Mouse (Mus musculus): ENCODE results near the gene Vmn2r21. TPM values are rescaled to one million over a fixed set of nuclear protein-coding genes. Genes with fewer than 3 reads are reported as not detected.

The Vmn2r21 gene
- polyA plus RNA-seq, 1 experiment from 2014 or later: not detected

Other genes with a start within 250 kb of the Vmn2r21 start
- gene Clec4e, start 243.5 kb downstream of the Vmn2r21 start, polyA plus RNA-seq (2014; fragmentation: Nextera tagmentation; extraction: Ambion mirVana): 0.10 TPM in 1 of 2 replicates, not detected in the other
- gene Vmn2r19, start 225.1 kb downstream of the Vmn2r21 start, polyA plus RNA-seq (2014; fragmentation: Nextera tagmentation; extraction: Ambion mirVana): not detected in 2 replicates
- gene Vmn2r20, start 115.3 kb downstream of the Vmn2r21 start, polyA plus RNA-seq (2014; fragmentation: Nextera tagmentation; extraction: Ambion mirVana): not detected in 2 replicates
- not detected in 2 replicates for gene Vmn2r22, start 117.3 kb upstream of the Vmn2r21 start, polyA plus RNA-seq (2014; fragmentation: Nextera tagmentation; extraction: Ambion mirVana)
- not detected in 2 replicates for gene Vmn2r23, start 169.3 kb upstream of the Vmn2r21 start, polyA plus RNA-seq (2014; fragmentation: Nextera tagmentation; extraction: Ambion mirVana)
- not detected in 2 replicates for gene Vmn2r24, start 245.5 kb upstream of the Vmn2r21 start, polyA plus RNA-seq (2014; fragmentation: Nextera tagmentation; extraction: Ambion mirVana)

All from heart, embryonic 11.5 days (tissue).